Mouse (Mus musculus) kidney, adult 8-10 months (tissue): Measurements from ENCODE around the gene Gtpbp2.
A peak's percentile ranks its signal among the peaks of the same experiment; 100 is the strongest.

ENCODE experiments used
- DNase-seq, 2 experiments: peaks; one replicate each; pipeline ENCODE4 v3.0.0; 2022

Gene Gtpbp2

DNA sequence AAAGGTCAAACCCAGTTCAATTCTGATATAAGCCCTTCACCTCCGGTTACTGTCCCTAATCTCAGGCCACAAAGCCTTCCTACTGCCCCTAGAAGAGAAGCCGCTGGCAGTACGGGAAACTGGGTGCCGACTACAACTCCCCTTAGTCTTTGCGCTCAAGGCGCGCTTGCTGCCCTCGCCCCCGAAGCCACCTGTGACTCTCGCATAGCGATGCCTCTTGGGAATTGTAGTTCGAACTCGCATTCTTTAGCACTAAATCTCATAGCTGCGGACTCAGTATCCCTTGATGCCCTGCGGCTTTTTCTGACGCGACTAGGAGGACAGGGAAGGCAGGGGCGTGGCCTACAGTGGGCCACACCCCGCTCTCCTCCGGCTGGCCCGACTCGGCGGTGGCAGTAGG lies at the start of gene Gtpbp2:
Gtpbp2 (plus strand) TSS at position 347 of the 400 bp plus-strand sequence.
- DNase-seq: peak; percentile 98 to 99

DNA sequence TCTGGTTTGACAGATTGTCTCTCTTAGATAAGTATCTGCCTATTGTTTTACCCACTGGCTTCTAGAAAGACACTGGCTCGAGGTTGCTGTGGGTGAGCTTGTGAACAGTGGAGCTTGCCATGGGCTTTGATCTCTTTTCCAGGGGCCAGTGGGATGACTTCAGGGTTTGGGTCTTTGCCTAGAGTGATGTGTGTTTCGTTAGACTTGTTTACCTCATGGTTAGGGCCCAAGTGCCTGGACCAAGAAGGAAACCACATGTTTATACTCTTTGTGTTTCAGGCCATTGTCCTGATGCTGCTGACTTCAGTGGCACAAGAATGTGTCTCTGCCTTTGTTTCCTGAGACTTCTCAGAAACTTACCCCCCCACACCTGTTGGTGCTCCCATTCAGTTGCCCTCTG lies 45.3 kb upstream of the Gtpbp2 start:
- DNase-seq: no peak

DNA sequence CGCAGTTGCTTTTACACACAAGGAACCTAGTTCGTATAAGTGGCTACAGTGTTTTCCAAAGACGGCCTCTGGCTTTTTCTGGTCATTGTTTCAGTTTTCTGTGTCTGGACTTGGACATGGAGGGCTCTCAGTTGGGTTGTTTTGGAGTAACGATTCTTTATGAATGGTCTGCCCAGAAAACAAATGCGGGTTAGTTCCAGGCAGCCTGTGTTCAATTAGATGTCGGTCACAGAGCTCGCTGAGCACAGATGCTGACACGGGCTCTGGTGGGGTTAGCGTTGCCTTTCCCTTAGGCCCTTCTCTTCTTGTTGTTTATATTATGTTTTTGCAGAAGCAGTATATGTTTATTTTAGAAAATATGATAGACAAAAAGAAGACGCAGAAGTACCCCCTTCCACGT lies 44.7 kb upstream of the Gtpbp2 start:
- DNase-seq: no peak

DNA sequence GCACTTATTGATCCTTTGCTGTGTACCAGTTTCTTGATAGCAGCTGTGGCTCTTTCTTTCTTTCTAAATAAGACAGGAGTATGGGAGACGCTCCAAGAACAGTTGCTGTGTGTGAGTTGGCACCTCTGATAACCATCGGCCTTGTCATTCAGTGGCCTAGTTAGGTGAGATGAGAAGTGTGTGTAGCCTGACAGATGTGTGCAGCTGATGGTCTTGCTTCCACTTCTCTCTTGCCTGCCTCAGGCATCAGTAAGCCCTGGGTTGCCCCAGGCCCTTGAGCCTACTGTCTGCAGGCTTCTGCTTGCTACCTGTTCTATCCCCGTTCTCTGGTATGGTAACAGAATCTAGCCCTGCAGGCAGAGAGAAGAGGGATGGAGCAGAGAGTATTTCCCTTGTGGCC lies 44.0 kb upstream of the Gtpbp2 start:
- no peak for DNase-seq

DNA sequence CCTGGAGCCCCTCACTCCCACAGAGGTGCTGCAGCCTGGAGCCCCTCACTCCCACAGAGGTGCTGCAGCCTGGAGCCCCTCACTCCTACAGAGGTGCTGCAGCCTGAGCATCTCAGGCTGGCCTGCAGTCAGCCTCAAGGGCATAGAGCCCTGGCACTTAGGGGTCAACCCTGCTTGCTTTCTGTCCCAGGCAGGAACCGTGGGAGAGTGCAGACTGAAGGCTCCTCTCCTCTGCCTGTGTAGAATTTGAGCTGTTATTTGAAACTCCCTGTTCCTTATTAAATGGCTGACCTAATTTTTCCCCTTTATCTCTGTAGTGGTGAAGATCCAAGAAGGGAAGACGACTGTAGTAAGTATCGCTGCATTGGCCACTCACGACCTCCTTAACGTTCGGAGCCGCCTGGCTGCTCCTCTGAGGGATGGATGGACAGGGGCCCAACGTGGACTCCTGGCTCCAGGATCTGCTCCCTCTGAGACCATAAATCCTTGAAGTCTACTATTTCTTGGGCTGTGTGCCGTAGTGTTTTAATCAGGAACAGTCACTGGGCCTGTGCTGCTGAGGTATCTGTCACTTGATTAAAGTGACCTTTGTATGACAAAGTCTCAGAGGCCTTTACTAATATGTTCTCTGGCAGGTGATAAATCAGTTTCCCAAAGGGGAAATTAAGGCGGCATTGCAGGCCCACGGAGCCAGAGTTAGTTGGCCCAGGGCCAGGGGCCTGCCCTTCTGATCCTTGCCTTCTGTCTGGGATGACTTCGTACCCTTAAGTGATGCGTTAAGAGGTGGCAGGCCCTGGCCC lies 43.0 kb upstream of the Gtpbp2 start:
- no peak for DNase-seq

DNA sequence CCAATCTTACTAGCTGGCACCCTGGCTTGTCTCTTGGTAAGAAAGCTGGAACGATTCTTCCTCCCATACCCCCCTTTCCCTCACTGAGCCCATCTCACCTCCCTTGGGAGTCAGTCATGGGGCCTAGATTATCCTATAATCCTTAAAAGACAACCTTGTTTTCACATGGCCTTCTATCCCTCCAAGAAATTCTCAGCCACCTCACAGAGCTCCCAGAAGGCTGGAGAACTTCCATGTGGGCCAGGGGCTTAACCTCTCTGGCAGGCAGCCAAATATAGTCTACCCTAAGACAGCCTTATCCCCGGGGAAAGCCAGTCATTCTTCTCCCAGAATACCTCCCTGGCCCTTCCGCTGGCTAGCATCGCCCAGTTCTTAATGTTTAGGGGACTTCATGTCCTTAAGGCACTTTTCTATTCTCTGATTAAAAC lies 42.4 kb upstream of the Gtpbp2 start:
- DNase-seq: no peak

DNA sequence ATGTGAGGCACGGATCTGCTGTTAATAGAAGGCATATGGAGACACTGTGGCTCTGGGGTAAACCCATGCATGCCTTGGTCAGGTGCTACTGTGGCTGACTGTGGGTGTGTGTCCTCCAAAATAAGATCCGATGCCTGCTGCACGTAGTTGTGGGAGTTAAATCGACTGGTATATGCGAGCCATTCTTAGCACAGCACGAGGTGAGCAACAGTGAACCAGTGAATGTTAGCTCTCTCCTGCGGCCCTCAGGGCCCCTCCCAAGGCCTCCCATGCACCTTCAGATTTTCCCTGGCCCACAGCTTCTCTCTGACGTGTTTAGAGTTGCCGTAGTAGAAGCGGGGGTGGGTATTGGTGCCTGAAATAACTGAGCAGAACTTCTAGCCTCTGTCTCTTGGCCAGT lies 41.2 kb upstream of the Gtpbp2 start:
- DNase-seq: no peak

DNA sequence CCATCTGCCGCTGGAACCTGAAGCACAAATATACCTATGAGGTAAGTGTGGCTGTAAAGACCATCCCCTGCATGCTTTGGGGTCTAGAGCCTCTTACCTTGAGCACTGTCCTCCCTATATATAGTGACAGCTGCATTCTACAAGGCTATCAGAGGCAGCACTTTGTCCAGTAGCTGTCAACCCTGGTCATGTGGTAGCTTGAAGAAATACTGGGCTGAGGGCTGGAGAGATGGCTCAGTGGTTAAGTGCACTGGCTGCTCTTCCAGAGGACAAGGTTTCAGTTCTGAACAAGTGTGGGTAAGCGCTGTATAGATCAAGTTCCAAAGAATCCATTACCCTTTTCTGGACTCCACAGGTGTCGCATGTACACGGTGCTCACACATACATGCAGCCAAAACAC lies 38.0 kb upstream of the Gtpbp2 start:
- no peak for DNase-seq

DNA sequence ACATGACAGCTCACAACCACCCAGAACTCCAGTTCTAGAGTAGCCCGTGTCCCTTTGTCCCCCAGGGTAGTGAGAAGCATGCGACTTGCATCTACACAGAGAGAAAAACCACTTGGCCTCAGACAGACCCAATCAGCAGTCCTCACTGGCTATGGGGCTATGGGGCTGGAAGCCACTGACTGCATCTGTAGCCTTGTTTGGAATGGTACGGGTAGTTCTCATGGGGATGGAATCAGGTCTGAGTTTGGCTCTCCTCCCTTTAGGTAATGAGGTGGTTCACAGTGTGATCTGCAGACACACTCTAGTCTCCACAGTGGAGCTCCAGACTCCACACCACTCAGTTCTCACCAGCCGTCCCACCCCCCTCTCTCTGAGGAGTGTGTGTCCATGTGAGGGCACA lies 37.5 kb upstream of the Gtpbp2 start:
- DNase-seq: no peak

DNA sequence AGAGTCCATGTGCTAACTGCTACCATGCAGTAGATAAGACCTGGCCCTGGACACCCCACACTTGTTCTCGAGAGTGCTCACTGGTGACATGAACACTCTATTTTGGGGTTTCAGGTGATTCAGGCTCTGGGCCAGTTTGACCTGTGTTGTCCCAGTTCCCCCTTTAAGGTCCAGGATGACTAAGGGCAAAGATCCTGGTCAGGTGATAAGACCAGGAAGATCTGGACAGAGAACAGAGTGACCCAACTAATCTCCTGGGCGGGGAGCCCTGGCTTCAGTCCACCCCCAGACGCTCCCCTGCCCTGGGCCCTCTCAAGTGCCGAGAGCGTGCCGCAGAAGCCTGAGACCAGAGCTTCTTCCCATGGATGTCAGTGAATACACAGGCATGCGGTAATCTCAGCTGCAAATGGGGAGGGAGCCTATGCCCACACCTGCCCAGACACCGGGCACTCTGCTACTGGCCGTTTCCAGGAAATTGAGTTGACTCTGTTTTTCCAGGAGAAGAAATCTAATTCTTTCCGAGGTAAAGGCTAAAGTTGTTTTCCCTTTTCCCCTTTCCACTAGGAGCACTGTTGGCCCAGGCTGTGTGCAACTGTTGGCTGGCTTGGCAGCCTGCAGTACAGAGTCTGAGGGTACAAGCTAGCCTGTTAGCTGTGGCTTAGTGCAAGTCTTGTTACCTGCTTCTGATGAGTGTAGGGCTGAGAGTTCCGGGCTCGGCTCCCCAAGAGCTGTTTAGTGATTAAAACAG lies 36.7 kb upstream of the Gtpbp2 start:
- DNase-seq: no peak

DNA sequence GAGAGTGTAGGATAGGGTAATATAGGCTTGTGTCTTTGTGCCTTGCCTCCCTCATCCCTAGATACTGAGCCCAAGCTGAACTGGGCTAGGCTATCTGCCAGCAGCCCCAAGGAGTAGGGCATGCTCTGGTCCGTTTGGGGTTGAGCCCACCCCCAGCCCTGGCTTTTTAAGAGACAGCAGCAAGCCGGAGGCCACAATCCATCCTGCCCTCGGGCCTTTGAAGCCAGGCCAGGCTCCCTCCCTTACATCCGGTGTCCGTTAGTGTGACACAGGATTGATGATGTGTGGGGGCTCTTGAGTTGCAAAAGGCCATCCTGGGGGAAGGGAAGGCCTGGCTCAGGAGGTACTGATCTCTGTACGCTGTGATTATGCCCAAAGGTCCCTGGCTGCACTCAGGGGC lies 34.2 kb upstream of the Gtpbp2 start:
- DNase-seq: no peak

DNA sequence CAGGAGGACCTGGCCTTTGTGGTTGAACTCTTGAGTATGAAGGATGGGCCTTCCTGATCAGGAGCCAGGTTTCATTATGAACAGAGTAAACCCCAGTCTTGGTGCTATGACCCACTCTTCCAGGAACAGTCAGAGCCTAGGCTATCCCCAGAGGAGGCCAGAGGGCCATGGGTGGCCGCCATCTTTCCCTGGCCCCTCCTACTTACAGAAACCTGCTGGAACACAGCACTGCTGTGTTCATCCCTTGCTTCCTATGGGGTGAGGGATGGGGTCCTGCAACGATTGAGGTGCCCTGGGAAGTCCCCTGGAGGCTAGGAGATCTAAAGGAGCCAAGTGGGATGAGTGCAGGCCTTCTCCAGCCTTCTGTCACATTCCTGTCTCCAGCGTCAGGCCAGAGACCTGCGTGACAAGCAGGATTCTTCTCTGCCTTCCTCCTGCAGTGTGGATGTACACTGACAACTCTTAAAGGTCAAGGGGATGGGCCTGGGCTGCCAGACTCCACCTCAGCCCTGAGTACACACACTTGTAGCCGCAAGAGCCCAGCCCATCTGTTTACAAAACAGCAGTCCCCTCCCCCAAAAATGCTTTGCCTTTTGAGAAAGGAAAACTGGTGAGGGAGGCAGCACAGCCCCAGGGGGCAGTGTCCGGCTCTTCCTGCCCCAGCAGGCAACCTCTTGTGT lies 32.9 kb upstream of the Gtpbp2 start:
- no peak for DNase-seq

DNA sequence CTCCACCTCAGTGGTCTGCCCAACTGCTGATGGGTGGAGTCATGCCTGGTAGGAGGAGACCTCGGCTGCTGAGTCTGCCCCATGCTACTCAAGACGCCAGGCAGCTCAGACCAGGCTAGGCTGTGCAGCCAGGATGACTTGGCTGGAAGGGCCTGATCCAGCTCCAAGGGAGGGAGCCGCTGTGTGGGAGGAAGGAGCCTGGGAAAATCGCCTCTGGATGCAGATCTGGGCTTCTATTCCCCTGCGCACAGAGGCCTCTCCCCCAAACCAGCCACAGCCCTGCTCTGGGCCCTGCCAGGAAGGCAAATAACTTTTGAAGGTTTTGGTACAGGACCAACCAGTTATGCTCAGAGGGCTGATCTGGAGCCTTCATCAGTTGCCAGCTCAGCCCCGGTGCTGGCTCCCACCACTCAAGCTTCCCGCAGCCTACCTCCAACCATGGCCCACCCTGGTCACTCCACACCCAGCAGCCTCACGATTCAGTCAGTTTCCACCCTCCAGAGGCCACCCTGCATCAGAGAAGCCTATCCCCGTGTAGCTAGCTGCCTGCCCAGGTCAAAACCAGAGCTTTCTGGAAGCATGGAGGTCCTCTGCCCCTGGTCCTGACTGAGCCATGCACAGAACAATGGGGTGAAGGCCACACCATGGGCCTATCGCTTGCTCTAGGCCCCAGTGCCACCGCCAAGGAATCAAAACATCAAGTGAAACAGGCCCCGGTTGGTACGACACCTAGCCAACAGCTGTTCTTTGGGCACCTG lies 30.9 kb upstream of the Gtpbp2 start:
- DNase-seq: no peak

DNA sequence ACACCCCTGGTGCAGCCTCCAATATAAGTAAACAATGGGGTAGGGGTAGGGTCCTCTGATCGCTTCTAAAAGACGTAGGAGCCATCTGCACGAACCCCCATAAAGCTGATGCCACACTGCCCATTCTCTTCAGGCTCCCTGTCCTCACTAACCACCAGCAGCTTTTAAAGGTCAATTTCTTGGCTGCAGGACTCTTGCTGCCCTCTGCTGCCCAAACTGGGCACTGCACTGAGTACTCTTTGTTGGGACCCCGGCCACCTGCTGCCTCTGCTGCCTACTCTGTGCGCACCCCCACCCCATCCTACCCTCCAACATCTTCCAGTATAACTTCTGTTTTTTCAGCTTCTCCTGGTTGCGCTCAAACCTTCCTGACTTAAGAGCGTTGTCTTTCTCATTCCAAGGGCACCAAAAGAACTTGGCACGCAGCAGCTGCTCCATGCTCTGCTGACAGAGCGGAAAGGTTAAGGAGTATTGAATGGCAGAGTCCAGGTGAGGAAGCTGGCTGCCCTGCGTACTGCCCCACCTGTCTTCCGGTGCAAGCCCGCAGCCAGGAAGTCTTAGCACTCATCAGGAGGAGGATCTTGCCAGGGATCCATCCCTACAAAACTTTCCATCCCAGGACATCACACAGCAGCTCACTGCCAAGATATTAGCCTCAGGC lies 28.6 kb upstream of the Gtpbp2 start:
- DNase-seq: peak; percentile 78 to 85

DNA sequence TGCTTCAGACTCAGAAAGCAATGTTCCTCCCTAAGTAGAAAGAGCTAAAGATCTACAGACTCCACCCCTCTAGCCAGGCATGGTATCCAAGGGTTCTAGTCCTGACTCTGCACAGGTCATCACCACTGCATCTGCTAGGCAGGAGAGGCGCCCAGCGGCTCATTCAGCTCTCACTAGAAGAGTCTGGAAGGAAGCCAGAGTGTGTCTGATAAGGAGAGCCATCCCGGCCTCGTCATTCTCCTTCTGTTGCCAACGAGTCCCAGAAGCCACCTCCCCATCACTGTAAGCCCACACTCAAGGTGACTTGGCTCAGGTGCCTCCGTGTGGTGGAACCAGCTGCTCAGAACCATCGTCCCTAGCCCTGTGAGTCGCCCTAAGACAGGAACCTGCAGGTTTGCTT lies 28.0 kb upstream of the Gtpbp2 start:
- no peak for DNase-seq

DNA sequence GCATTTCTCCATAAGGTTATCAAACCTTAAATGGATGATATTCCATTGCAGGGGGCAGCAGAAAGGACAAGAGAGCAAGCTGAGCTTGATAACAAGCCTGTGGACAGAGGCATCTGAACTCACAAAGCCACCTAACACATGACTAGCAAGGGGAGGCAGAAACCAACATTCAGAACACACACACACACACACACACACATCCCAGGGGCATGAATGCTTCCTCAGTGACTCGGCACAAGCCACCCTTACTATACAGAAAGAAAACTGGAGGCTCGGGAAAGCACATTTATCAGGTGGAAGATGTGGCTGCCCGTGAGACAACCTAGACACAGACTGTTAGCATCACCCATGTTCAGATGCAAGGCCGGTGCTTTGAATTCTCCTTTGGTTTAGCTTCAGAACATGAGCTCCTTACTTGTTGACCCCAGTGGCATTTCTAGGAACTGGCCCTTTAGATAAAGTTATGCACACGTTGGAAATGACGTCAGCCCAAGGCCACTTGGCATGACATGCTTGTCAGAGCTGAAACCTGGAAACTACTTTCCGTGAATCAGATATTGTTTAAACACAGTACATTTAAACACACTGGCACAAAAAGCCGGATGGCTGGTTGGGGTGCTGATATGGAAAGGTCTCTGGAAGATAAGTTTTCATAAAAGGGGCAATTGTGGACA lies 22.1 kb upstream of the Gtpbp2 start:
- DNase-seq: no peak

DNA sequence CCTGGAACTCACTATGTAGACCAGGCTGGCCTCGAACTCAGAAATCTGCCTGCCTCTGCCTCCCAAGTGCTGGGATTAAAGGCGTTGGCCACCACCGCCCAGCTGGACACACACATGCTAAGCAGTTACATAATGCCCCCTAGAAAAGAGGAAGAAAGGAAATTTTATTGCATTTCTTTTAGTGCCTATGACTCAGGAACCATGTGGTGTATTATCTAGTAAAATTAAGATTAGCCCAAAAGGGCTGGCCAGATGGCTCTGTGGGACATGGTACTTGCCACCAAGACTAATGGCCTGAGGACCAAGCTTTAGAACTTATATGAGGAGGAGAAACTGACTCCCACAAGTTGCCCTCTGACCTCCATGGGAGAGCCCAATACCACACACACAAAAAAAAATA lies 21.0 kb upstream of the Gtpbp2 start:
- DNase-seq: no peak

DNA sequence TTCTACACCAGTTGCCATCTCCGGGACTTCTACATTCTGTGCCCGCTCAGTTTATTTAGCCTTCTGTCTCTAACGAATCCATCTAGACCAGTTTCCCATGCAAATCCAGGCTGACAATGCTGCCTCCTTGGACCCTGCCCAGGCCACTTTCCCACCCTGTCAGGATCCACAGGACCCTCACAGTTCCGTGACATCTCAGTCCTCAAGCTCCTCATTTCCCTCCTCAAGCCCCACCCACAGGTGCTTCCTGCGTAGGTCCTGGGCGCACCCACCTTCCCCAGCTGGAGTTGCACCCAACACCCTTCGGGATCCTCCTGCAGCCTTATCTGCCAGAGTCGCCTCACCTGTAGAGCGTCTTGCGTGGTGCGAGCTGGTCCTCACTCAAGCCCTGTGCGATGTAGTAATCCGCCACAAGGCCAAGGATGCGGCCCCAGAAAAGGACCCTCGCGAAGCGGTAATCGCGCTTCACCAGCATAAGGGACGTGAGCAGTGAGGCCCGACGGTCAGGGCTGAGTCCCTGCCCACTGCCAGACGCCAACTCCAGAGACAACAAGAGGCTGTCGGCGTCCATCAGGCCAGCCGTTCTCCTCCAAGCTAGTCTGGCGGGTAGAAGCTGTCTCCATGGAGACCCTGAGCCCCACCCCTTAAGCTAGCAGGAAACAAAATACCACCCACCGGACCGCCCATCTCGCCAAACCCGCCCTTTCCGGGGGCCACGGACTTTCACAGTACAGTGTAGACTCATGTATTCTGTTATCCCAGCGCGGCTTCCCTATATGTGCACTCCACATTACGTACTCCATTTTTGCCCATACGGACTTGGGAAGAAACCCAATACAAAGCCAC lies 17.0 kb upstream of the Gtpbp2 start, which contains the start of gene Rsph9:
Rsph9 (minus strand) TSS at position 639 of the 846 bp plus-strand sequence.
- DNase-seq: peak; percentile 83 to 87

DNA sequence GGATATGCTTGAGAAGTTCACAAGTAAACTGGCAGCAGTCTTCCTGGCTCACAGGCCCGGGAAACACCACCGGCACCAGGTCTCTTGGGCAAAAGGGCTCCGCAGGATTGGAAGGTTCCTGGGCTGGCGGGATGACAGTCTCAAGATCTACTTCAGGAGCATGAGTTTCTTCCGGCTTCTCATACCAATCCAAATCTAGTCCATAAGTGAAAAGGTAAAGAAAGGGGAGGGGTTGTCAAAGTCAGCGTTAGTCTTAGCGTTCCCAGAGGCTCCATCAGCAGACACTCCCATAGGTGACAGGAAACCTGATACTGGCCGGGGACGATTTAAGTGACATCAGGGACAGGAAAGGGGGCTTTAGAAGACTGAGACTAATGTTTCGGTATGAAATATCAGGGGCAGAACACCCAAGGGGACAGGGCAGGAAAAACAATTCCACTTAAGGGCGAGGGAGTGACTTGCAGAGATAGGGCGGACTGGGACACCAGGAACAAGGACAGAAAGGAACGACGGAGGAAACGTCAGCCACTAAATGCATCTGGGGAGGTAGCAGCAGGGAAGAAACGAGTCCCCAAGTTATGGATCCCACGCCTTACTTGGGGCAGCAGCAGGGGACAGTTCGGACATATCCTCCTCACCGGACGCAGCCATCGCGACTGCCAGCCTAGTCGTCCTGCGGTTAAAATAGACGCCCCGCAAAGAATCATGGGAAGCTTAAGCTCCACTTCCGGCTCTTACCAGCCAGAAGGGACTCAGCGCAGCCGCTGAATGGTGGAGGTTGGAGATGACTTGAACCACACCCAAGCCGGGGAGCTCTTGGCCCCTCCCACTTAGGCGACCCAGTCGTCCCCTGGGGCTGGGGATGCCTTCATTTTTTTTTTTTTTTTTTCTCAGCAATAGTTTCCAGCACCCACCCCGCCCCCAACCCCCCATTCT lies 7.7 kb upstream of the Gtpbp2 start, which contains the start of gene Mad2l1bp:
Mad2l1bp (minus strand) TSS at position 707 of the 936 bp plus-strand sequence.
- DNase-seq: peak; percentile 92 to 93

DNA sequence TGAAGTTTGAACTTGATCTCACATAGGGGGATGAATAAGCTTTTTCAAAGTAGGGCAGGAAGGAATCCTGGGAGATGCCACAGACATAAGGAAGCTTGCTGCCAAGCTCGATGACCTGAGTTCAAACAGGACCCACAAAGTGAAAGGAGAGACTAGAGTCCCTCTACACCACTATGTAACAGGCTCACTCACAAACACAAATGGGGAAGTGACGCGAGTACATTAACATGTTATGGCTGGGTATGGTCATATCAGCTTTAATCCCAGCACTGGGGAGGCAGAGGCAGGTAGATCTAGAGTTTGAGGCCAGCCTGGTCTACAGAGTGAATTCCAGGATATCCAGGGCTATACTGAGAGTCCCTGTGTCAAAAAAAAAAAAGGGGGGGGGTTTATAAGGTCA lies 6.5 kb upstream of the Gtpbp2 start:
- DNase-seq: no peak
